Mouse (Mus musculus) heart, postnatal 4 days (tissue): ENCODE results near the gene Haspin. TPM values are rescaled to one million over a fixed set of nuclear protein-coding genes. Genes with fewer than 3 reads are reported as not detected.

Source experiments
- DNase-seq: peaks from one replicate; pipeline ENCODE4 v3.0.0; 2021
- total RNA-seq, 2 experiments: library from RNA; stranded (reverse); gene quantifications; 2 replicates each; pipeline ENCODE4 v1.2.3; 2021

The Haspin gene
- total RNA-seq, 2 experiments from 2014 or later: 6.0 to 7.1 TPM

DNA sequence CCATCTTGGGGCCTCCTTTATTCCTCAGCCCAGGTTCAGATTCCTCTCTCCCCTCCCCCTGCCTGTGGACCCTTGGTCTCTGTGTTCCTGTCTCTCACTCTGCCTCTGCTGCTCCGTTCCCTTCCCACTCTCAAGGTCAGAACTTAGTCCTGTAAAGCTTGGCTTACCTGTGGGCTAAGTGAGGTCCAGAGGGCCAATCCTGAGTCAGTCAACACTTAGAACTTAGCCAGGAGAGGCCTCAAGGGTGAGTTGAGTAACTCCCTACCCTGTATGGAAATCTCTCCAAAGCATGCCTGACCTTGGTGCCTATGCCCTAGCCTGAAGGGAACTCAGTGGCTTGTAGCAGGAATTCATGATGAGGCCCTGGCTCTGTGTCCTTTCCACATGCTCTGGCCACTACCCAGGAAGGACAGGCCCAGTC lies 6.2 kb upstream of the Haspin start:
- no peak for DNase-seq

DNA sequence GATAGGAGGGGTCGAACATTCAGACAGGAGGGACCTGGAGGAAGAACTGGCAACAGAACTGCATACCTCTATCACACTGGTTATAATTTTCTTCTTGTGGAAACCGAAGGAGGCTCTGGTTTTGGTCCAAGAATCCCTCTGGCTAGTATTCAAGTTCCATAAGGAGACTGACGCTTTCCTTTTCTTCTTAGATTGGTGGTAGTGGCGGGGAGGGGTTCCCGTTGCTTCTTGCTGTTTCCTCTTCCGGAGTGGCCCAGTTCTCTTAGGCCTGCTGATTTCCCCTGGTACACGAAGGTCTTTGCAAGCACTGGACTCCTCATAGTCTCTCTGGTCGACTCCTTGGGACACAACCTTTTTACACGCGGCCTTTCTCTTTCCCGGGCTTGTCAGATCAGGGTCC lies 978 bp downstream of the Haspin start:
- DNase-seq: no peak

DNA sequence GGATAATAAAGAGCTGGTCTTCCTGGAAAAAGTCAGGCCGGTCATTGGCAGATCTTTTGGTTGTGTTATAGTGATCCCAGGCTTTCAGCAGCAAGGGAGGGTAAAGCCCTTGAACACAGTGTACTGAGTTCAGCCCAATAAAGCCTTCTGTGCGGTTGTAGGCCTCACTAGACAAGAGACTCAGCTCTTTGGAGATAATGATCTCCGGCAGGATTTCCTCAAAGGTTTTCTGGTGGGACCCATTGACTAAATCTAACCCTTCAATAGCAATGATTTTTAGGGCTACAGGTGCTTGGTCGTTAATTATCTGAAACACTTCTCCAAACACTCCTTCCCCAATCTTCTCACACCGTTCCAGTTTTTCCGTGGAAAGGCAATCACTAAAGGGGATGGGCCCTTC lies 1.5 kb downstream of the Haspin start:
- DNase-seq: no peak

DNA sequence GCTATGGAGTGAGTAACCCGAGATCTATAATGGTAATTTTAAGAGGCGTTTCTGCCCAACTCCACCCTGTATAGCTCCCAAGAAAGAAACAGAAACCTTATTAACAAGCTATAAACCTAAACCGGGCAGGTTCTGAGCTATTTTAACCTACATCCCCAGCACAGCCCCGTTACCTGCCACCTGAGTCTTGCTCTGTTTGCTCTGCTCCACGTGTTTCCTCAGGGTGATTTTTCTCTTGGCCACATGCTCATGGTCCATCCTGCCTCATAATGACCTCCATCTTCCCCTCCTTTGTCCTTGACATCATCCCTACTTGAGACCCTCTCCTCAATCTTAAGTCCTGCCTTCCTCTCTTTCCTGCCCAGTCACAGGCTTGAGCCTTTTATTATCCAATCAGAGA lies 3.9 kb downstream of the Haspin start:
- no peak for DNase-seq

DNA sequence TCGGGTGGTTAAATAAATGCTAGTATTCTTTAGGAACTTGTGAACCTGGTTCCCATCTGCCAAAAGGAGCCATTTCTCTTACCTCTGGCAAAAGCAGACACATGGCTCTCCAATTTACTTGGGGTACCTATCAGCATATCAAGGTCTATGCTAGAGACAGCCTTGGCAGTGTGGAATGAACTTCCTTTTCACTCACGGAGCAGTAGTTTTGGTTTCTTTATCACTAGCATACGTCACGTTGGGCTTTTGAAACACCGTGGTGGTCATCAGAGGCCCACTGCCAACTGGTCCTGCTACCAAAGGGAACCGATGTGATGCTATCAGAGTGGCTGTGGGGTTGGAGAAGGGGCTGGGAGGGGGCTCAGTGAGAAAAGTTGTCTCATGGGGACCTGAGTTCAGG lies 5.1 kb downstream of the Haspin start:
- no peak for DNase-seq

DNA sequence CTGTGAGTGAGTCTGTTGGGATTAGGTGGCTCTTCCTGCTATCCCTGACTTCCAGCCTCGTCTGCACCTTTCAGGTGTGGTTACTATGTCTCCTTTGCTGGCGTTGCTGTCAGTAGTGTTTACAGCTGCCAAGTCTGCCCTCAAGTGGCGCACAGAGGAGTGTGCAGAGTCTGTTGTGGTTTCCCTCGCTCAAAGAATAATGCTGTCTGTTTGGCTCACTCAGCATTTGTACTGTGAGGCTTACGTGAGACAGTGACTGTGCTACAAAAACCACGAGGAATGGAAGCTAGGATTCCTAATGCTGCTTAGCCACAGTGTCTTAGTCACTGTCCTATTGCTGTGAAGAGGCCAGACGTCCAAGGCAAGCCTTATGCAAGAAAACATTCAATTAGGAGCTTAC lies 7.1 kb downstream of the Haspin start:
- peak; percentile 21 for DNase-seq

DNA sequence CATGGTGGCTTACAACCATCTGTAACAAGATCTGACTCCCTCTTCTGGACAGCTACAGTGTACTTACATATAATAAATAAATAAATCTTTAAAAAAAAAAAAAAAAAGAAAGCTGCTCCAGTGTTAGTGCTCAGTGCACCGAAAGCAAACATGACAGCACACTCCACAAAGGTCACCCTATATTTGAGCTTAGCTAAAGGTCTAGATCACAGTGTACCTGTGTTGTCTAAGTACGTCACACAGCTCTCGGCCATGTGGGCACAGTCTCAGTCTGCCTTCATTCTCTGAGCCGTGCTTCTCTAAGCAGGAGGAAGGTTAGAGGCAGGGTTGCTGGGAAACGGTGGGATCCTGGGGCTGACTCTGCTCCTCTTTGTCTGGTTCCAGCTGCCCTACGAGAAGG lies 11.6 kb downstream of the Haspin start:
- DNase-seq: no peak

DNA sequence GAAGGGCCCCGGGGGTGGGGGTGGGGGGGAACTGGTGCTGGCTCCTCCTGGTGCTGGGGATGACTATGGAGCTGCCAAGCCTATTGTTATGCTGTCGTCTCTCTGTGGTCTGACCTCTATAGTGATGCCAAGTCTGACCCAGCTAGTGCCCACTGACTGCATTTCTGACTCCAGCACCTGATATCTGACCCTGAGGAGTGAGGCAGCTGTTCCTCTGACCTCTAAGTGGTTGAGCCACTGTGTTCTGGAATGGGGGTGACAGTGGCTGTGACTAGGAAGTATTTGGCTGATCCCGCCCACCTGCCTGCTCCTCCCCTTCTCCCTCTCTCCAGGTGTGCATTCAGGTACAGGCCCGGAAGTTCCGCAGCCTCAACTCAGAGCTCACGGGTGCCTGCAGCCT lies 26.7 kb downstream of the Haspin start:
- DNase-seq: no peak

DNA sequence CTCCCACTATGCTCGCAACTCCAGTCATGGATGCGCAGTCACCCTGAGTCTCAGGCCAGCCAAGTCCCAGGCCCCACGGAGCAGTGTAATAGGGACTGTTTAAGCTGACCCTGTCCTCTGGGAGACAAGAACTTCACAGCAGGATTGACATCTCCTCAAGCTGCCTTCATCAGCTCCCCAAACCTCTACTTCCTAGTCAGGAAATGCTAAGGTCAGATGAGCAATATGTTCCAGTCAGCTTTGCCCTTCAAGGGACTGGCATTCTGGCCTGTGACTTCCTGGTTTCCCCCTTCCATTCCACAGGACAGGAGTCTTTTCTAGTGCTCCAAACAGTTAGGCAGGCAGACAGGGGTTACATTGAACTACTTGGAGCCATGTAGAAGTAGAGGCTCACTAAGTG lies 28.2 kb downstream of the Haspin start:
- DNase-seq: no peak

DNA sequence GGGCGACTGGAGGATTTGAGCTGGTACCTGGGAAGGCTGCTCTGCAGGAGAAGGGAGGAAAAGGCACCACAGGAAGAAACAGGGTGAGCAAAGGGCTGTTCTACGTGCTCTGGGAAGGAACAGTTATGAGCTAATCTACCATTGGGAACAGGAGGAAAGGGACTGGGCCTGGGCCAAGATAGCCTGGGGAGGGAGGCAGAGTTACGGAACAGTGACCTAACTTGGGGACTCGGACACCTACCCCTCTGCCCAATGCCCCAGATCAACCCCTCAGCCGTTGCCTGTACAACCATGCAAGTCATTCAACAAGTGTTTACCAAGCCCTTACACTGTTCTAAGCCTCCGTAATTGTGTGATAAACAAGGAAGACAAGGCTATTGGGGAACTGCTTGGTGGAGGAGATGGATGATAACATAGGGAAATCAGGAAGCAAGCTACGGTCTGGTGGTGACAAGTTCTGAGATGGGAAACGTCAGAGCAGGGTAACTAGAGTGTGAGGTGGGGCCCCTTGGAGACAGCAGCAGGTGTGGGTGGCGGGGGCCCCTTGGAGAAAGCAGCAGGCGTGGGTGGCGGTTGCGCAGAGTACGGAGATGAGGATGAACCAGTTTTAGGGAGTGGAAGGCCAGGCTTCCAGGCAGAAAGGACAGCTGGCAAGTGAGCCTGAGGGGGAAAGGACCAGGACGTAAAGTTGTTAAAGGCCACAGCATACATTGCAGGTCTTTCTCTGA lies 29.0 kb downstream of the Haspin start:
- DNase-seq: peak; percentile 28

DNA sequence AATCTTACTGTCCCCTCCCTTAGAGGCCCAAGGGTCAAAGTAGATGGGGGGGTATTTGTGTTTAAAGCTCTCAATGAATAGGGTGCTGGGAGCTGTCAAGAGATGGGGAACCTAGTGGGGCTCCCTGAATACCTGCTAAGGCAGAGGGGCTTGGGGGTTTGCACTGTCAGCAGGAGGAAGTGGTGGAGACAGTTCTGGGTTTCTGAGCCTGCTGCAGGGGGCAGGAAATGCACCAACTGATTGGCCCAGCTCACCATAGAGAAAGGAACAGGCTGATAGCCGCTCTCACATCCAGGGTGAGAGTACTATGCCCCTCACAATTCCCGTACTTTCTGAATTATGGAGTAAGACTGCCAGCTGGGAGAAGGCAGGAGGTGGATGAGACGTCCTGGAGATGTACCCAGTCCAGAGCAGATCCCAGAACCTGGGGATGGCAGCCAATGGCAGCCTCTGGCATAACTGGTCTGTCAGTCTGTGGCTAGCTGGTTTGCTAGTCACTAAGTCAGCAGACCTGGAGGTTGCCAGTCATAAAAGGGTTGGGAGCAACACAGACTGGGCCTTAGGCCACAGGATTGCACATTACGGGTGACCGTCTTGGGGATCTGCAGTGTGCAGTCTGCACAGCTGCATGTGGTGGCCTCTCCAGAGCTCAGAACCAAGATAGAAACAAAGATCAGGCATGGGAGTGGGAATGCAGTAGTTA lies 29.7 kb downstream of the Haspin start:
- DNase-seq: no peak

DNA sequence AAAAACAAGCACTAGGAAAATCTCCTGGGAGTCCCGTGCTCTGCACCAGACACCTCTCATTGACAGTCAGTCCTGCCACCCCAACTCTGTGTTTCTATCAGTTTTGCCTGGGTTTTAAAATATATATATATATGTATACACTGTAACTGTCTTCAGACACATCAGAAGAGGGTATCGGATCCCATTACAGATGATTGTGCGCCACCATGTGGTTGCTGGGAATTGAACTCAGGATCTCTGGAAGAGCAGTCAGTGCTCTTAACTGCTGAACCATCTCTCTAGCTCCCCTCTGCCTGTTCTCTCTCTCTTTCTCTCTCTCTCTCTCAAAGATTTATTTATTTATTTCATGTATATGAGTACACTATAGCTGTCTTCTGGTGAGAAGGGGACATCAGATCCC lies 30.7 kb downstream of the Haspin start:
- peak; percentile 68 for DNase-seq

DNA sequence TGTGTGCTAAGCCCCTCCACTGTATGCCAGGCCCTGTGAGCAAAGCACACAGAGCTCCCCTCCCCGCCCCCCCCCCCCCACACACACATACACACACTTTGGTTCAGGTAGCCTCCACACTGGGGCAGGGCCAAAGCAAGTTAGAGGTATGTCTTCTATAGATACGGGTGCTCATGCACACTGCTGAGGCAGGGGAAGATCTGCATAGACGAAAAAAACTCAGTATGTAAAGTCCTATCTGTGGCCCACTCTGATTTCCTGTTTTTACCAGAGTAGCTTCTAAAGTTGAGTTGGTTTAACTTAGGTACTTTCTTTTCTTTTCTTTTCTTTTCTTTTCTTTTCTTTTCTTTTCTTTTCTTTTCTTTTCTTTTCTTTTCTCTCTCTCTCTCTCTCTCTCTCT lies 32.8 kb downstream of the Haspin start:
- no peak for DNase-seq

DNA sequence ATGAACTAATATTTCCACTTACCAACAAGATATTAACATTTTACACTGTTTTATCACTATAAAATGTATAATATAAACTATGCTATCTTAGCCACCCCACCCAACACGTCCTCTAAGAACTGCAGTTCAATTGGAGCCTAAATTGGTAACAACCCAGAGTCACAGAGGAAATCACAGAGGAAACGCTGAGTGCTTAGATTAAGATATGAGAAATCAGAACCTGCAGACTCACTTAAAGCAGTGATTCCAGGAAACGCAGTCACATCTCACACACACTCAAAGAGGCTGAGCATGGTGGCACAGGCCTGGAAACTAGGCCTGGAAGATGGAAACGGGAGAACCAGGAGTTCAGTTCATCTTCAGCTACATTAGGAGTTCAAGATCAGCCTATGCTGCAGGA lies 36.8 kb downstream of the Haspin start:
- no peak for DNase-seq

DNA sequence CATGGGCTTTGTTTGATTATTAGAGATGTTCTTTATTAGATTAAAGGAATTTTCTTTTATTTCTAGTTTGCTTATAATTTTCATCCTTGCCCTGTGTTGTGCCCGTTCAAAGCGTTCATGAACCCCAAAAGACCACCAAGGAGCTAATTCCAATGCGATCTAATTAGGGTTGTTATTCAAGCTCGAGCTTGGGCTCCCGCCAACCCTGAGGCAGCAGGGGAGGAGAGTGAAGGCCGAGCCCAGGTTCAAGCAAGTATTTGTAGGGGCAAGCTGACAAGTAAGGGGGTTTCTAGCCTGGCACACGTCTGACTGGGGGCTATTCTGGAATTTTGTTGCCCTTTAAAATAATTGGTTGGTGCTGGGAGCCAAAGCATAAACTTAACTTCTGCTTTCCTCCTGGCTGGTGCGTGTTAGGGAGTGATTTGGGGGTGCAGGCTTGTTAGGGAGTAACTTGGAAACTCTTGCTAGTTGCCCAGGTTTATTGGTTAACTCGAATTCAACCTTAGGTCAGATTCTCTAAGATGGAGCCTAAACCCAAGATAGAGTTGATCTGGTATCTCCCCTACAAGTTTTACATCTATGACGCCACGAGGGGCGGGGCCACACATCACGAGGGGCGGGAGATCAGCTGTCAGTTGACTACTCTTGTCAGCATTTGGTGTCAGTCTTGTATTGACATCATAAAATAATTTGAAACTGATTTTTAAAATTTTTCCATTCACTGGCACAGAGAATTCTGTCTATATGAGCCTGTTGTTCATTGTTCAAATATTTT lies 37.9 kb downstream of the Haspin start:
- no peak for DNase-seq

DNA sequence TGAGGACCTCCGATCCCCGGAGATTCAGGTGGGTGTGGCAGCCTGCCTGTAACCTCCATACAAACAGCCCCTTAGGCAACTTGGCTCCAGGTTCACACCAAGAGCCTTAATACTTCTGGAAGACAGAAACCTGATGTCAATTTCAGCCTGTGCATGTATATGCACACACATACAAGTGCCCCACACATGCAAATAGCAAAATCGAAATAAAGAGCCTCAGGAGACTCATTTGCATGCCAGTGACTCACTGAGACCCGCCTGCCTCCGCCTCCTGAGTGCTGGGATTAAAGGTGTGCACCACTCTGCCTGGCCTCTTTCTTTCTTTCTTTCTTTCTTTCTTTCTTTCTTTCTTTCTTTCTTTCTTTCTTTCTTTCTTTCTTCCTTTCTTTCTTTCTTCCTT lies 39.2 kb downstream of the Haspin start:
- DNase-seq: no peak

DNA sequence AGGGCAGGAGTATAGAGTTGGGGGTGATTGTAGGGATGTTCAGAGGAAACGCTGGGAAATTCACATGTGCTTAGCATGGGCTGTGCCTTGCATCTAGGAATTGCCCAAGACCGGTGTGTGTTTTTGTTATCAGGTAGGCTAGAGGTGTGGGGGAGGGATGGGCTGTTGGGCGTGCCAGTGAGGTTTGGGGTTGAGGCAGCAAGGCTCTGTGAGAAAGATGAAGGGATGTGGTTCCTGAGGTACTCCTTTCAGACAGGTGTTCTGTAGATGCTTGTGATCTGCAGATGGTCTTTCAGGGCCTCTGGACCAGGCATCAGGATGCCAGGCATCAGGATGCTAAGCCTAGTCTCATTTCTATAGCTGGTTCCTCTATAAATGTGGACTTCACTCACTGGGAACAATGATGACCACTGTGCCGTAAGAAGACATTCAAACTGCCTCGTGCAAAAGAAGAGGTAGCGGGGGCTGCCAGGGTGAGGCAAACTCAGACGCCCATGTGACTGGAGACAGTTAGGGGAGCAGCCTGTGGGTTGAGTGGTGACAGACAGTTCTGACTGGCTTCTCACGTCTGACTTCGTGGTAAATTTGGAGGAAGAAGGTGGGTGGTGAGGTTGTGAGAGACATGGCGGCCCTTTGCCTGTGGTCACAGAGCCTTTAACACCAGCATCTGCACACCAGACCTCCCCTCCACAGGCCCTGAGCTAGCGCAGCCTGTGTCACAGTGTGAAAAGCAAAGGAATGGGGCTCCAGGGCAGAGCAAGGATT lies 43.7 kb downstream of the Haspin start:
- DNase-seq: no peak

DNA sequence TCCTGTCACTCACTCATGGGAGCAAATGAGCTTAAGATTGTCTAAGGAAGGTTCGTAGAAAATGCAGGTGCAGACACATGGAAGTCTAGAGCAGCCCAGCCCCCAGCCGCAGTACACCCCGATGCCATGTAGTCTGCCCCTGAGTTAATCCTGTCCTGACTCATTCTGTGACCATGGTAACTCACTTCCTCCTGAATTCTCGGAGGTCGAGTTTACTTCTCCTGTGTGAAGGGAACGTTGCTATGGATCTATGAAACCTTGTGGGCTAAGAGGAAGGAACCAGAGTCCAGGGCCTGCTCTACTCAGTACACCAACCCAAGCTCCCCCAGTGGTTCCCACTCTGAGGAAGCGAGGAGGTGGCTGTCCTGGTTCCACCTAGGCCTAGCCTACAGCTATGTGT lies 45.2 kb downstream of the Haspin start:
- DNase-seq: no peak

DNA sequence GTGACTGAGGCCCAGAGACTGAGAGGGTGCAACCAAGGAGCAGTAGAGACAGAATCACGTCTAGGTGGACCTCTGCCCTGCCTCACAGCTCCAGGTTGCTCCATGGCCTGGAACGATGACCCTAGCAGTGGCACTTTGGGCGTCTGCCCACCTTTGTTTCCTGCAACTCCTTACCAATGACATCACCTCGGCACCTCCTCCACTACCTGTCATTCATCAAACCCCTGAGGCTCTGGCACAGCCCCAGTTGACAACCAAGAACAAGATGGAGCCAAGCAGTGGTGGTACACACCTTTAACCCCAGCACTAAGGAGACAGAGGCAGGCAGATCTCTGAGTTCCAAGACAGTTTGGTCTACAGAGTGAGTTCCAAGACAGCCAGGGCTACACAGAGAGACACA lies 46.0 kb downstream of the Haspin start:
- DNase-seq: no peak

DNA sequence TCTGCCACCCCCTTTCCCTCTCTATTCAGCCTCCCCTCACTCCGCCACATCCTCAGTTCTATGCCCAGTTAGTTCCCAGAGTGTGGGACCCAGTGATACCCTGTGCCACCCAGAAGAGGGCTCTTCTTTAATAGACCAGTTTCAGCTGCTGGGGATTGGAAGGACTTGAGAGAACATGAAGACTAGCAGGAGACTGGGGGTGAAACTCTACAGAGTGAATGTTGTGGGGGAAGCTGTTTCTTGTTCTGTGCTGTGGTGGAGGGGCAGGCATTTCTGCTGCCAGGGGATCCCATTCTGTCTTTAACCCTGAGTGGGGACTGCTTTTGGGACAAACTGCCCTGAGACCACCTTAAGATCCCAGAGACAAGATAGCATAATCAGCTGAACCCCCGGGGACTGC lies 47.3 kb downstream of the Haspin start:
- DNase-seq: no peak

DNA sequence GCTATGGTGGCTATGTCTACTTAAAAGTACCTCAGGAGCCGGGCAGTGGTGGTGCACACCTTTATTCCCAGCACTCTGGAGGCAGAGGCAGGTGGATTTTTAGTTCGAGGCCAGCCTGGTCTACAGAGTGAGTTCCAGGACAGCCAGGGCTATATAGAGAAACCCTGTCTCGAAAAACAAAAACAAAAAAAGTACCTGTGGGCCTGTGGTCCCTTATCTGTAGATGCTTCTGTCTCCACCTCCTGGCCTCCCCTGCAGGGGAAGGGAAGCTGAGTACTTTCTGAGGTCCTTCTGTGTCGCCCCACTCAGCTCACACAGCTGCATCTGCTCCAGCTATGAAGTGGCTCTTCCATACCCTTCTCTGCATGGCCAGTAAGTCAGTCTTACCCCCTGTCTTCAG lies 47.8 kb downstream of the Haspin start, which contains the start of gene Itgae:
TSS of gene Itgae (plus strand) at position 301 of the 400 bp plus-strand sequence.
- no peak for DNase-seq

DNA sequence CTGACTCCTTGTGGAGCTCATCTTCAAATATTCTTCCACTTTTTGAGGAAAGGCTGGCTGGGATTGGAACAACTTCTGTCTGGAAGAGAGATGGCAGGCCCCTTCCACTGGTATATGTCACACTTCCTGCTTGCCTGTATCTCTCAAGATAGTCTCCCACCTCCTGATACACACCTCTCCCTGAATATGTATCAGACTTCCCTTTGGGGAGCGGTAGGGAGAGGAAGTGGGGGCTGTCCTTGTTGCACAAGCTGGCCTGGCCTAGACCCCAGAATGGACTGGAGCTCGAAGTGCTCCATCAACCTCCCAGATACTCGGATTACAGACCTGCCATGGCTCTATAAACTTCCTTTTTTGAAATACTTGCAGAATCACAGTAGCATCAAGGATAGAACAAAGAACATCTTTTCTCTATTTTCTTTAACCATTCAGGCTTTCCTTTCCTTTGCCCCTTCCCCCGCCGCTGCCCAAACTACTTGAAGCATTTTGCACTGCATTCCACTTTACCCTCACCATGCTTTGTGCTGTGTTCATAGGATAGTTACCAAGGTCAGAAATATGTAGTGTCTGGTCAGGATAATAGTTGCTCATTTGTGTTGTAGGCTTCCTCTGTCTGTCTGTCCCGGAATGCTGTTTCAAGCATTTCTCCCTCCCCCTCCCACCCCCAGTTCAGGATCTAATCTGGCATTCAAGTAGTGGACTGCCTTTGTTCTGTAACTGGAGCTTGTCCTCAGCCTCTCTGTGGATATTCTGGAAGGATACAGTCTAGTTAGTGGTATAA lies 50.2 kb downstream of the Haspin start:
- no peak for DNase-seq
